Mouse (Mus musculus): ENCODE data around the gene St3gal3.

DNA sequence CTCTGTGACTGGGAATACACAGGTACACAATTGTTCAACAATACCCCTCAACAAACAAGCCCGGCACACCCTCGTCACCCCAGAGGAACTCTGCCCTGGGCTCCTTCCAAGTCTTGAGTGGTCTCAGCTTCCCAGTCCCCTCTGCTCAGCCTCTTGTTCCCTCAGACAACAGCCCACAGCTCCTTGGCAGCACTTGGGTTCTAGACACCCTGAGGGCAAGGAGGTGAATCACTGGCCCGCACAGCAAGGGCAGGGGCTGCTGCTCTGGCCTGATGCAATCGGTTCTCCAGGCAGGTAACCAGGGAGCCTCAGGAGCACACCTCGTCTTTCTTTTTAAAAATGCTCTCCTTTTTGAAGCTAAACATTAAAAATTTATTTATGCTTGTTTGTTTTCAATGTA, 201.5 kb downstream of the St3gal3 start:
- TF ChIP-seq EP300 (IDR thresholded peaks at IDR 0.05; ENCODE audit: low read depth), result no peak
- TF ChIP-seq CTCF (IDR thresholded peaks at IDR 0.05; ENCODE audit: low read depth), result no peak
